Mouse (Mus musculus): ENCODE data around the gene Trim26.

Trim26 gene

DNA sequence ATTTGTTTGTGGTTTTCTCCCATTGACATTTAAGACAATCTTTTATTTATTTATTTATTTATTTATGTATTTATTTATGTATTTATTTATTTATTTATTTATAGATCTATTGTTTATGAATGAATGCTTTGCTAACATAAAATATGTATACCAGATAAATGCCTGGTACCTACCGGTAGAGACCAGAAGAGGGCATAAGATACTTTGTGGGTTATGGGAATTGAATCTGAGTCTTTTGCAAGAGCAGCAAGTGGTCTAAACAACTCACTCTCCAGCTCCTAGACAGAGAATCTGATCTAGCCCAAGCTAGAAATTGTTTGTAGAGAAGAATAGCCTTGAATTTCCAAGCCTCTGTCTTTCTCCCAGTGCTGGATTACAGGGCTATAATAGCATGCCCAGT, 63.8 kb downstream of the Trim26 start:
- no peak for DNase-seq

DNA sequence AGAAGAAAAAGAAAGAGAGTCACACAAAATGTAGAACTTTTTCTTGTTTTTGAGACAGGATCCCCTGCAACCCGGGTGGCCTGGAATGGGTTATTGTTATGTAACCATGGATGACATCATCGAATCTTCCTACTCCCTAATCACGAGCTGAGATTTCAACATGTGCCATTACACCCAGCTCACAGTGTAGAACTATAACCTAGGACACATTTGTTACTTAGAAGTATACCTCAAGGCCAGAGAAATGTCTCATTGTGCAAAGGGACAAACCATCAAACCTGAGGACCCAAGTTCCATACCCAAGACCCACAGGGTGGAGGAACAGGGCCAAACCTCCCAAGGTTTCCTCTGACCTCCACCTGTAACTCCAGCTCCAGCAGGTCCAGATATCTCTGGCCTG, 66.7 kb downstream of the Trim26 start:
- no peak for DNase-seq

DNA sequence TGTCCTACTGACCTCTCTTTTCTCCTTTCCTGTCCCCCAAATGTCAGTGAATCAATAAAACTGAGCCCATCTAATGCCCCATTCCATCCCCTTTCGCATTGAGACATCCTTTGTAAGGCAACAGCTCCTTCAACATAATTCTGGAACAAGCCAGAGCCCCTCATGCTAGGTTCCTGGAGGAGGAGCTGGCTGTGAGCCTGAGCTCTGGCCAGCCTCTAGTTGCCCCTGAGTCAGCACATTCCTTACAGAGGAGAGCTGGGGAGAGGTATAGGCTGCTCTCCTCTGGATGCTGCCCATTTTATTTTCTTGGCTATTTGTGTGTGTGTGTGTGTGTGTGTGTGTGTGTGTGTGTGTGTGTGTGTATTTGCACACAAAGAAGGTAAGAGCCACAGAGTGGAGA, 71.3 kb downstream of the Trim26 start:
- no peak for DNase-seq

Data from thymus, postnatal 4 days (tissue).